Mouse (Mus musculus) mature B cell (primary cell): ENCODE results near the gene Six2.
"Not testable (repeated sequence)": the region's sequence is repeated elsewhere in the genome, so short reads cannot be mapped to it uniquely, and the experiment has no call there.

Source experiments
- in situ Hi-C: fragments of 300-500 bp; cut with MboI; formaldehyde crosslinking; loops from 2 replicates; pipeline ENCODE4 v1.14.3; 2019

The Six2 gene

GRCm38 (mm10) chr17:85690323-85690968, 2.4 kb upstream of the Six2 start:
- in situ Hi-C loops = no loop called here

- in situ Hi-C loops = no loop called here
Measured at GRCm38 (mm10) chr17:85689807-85690319, 1.8 kb upstream of the Six2 start.

DNA sequence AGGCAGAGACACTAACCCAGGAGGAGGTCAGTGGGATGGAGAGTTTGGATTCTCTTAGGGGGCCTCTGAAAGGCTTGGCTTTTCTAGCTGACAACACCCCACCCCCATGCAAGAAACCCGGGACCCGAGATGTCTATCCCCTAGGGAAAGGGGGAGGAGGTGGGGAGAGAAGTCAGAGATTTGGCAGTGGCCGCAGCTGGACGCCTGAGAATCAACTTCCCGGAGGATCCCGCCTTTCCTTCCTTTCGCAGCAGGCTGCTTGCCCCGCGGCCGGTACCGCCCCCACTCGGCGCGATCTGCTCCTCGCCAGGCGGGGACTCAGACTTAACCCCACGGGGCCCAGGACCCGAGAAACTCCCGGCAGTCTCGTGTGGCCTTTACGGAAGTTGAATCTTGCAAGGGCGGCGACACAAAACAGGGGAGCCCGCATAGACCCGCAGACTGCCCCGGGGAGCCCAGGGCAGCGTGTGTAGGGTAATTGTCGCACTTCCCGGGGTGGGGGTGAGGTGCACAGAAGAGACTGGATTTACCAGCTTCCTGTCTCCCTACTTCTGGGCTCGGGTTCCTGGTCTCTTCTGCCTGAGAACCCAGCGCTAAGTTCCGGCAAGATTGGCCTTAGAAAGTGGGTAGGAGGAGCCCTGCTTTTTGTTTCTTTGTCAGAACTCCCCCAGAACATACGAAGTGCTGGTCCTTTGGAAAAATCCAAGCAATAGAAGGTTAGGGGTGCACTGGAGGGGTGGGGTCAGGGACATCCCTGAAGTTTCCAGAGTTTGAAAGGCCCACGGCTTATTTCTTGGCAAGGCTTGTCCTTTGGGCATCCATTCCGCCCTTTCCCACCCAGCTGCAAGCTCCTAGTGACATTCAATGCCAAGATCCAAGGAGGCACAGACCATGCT, 1.1 kb upstream of the Six2 start:
- in situ Hi-C loops = no loop called here

- in situ Hi-C loops = no loop called here
Measured at GRCm38 (mm10) chr17:85687421-85688235, 446 bp downstream of the Six2 start.

DNA sequence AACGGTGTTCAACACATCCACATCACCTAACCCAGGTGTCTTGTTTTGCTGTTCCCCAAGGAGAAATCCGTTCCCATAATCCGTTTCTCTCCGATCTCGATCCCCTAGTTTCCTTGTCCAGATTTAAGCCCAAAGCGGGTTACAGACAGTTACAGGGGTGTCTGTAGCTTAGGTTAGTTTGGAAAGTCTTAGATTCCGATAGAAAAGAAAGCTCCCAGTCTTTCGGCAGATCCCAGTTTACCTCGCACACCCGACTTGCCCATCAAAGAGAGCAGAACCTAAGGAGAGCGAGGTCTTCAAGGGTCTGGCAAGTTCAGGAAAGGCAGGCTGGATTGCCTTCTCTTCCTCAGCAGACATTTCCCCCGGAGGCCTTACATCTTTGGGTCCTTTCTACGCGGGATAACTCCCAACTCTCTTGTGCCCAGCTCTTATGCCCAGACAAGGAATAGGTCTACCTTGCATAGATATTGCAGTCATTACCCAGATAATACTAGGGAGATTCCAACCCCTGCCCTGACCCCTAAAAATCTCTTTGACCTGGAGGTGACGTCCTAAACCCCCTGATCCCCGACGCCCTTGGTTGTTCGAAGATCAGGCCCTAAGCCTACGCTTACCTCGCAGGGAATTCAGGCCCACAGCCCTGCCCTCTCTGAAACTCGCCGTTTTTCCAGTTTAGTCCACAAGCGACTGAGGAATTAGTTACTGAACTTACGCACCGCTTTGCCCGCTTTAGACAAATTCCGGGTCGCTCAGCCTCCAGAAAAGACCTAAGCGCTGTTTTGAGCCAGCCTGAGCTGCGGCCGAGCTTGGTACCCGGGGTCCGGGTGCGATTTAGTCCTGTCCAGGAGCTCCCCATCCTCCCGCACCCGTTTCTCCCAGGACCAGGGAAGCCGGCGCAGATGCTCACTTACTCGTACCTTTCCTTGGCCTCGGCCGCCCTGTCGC, 1.3 kb downstream of the Six2 start:
- in situ Hi-C loops = no loop called here

DNA sequence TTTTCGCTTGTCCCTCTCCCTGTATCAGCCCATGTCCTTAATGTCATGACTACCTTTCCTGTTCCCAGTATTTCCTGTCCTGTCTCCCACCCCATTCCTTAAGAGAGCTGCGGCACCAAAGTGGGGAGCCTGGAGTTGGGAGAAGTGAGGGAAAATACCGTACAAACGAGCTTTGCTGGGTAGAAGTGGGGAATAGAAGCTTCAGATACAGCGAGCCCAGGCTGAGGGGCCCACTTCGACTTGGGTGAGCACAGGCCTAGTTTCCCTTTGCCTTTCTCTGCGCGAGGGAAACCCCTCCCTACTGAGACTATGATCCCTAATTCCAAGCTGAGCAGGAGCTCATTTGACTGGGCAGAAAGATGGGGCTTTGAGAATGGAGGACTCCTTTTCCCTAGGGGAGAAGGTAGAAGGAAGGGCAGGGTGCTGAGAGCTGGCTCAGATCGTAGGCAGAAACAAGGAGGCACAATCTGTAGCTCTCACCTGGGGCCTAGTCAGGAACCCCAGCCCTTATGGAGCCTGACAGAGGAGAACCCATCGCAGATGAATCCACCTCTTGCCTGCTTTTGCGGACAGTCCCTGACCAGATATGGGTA, 2.3 kb downstream of the Six2 start:
- in situ Hi-C loops = no loop called here

- in situ Hi-C loops = no loop called here
Measured at GRCm38 (mm10) chr17:85684841-85685688, 3.0 kb downstream of the Six2 start.

DNA sequence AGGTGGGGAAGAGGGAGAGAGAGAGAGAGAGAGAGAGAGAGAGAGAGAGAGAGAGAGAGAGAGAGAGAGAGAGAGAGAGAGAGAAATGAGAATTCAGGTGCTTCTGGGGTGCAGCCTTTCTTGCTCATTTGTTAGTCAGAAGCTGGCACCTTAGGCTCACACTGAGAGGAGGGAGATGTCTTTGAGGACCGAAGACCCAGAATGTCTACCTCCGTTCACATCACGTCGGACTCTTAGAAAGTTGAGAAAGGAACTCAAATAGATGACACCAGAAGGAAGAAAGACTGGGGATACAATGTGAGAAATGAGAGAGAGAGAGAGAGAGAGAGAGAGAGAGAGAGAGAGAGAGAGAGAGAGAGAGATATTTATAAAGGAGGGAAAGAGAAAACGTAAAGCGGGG, 3.6 kb downstream of the Six2 start:
- in situ Hi-C loops = not testable (repeated sequence)

DNA sequence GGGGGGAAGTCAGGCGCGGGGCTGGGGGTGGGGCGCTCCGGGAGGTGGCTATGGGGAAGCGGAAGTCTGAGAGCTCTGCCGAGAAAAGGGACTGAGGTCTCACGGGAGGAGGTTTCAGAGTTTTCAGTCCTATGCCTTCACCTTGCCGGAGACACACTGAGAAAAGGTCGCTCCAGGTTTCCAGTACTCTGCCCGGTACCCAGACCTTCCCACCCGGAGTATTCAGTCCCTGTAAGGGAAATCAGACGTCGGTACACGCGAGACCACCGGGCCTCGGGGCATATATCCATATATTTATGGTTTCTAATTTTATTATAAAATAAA, 4.1 kb downstream of the Six2 start:
- in situ Hi-C loops = no loop called here

DNA sequence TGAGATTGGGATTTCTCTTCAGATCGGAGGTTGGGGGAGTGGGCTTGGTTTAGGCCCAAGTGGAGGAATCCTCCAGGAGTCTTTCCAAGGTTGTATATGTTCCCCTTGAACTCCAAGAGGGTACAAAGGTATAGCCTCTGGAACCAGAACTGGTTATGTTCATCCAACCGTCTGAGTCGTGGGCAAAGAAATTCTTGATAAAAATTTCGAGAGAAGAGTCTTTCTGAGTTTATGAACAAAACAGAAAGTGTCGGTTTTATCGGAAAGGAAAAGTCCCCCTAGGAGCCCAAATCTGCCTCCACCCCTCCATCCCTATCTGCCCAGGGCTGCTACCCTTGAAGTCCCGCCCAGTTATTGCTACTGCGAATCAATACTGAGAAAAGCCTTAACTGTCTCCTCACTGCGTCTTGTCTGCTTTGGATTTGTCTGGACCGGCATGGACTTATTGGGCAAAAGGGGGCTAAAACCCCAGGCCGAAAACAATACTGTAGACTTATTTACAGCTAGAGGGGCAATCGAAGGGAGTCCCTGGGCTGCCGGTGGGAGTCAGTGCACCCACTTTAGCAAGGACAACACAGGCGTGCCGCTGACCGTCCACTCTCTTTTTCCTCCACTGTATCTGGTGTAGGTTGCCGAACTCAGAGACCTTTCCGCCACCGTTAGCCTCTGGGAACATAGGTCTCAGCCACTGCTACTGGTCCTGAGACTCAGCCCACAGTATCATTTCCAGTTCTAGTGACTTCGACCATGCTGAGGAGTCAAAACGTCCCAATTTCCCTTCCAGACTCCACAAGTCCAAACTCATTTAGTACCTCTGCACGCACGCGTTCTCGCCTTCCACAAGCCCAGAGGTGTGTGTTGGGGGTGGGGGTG, 4.7 kb downstream of the Six2 start:
- in situ Hi-C loops = no loop called here

- in situ Hi-C loops = no loop called here
Measured at GRCm38 (mm10) chr17:85682181-85682710, 5.8 kb downstream of the Six2 start.

GRCm38 (mm10) chr17:85681741-85682140, 6.3 kb downstream of the Six2 start:
- in situ Hi-C loops = no loop called here

DNA sequence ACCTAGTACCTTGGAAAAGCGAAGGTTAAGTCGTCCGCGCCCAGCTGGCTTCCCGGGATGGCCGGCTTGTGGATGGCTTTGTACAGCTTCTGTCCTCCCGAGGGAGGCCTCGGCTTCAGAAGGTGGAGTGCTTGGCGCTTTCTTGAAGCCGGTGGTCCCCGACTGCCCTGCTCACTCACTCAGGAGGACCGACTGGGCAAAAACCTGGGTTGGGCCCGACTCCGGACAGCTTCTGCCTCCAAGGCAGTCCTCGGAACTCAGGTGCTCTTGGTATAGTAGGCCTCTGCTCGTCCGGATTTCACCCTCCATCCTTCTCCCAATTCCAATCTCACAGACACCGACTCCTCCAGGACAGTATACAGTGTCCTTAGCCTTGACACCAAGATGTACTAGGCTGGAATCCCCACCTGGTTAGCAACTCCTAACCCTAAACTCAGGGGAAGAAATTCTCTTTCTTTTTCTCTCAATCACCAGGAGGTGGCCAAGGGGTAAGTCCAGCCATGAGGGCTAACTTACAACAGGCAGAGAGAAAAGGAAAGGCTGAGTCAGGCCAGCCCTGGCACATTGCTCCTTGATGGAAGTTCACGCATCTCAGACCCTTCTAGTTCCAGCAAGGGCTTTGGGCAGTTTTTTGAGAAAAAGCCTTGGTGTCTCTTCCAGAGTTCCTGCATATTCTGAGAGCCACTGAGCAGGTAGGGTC, 7.1 kb downstream of the Six2 start:
- in situ Hi-C loops = no loop called here

- in situ Hi-C loops = no loop called here
Measured at GRCm38 (mm10) chr17:85680116-85680850, 7.8 kb downstream of the Six2 start.

DNA sequence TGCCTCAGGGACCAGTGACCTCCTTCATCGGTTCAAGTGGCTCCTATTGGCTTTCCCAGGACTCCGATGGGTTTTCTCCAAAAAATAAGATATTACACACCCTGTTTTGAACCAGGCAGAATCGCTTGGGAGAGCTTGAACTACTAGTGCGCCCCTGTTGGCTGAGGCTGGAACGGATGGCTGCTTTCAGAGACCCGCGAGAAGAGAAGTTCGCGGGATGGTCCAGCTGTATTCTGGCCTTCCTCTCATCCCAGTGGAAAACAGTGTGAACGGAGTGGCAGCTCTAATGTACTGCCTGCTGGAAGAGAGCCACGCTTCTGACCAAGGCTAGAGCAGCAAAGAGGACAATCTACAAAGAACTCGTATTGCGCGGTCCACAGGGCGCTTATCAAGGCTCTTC, 8.4 kb downstream of the Six2 start:
- in situ Hi-C loops = no loop called here

DNA sequence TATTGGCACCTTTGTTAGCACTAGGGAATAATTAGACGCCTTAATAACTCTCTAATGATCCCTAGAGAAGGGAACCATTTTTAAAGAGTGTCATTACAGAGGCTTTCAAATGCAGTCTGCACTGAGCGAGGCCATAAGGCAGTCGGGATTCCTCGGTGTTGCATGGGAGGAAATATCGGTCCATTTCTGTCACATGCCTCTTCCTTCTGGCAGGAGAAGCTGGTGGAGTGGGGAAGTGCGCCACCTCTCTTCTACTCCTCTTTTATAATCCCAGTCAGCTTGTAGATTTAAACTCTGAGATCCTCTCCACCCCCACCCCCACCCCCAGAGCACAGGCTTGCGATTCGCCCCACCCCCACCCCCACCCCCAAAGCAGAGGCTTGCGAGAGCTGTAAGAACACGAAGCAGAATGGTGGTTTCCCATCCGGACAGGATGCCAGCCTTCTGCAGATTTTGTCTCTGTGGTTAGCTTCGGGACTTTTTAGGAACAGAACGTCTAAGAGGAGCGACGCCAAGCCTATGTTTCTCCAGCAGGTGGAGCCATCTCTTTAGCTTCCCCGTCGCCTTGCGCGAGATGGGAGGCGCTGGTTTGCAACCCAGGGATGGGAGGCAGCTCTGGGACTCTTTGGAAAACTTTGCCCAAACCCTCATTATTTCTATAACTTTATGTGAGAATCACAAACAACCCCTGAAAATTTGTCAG, 23.3 kb downstream of the Six2 start:
- in situ Hi-C loops = loop anchor here (25.0 kb wide), 1 partner anchor 398 kb away; no protein-coding TSS in a partner anchor

GRCm38 (mm10) chr17:85664202-85664601, 23.9 kb downstream of the Six2 start:
- in situ Hi-C loops = loop anchor here (25.0 kb wide), 1 partner anchor 398 kb away; no protein-coding TSS in a partner anchor
